Mouse (Mus musculus): ENCODE measurements around the gene Pdcd5. TPM values are rescaled to one million over a fixed set of nuclear protein-coding genes. Genes with fewer than 3 reads are reported as not detected.

Gene Pdcd5
- polyA plus RNA-seq, 1 experiment = 95.7 TPM

DNA sequence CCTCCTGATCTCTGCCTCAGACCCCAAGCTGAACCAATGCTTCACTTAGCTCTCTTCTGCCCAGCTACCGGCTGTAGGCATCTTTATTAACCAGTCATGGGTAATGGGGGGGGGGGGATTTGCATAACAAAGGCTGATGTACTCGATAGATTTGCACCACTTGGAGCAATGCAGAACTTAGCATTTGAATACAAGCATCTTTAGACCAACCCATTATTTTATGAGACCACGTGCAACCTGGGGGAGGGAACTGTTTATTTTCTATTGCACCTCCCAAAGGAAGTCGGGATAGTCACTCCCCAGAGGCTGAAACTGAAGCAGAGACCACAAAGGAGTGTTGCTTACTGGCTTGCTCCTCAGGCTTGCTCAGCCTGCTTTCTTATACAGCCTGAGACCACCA, 29.8 kb downstream of the Pdcd5 start:
- Histone ChIP-seq H3K9me3 (replicated peaks; ENCODE audit: control insufficient read depth, insufficient read depth, low read length, poor library complexity, severe bottlenecking) (no peaks in the 10 kb centered on the region), H3K27me3 (ENCODE audit: control insufficient read depth, insufficient read depth, low read length, poor library complexity, severe bottlenecking) (no peaks in the 10 kb centered on the region), H3K4me1 (ENCODE audit: control insufficient read depth, insufficient read depth, low read length) (peaks cover 6% of the 10 kb centered on the region), H3K27ac (ENCODE audit: insufficient read depth, low read length) (peak overlapping the region; percentile 46), H3K4me3 (ENCODE audit: low read depth, low read length) (no peak overlapping the region), H3K9ac (ENCODE audit: low read depth, poor library complexity, severe bottlenecking) (no peak overlapping the region), H3K36me3 (ENCODE audit: control insufficient read depth, insufficient read depth, low read length, poor library complexity, severe bottlenecking) (0 out of 2 replicates have a peak, but pooled peaks cover 7% of the 10 kb centered on the region)
- TF ChIP-seq EP300 (IDR thresholded peaks at IDR 0.05; ENCODE audit: insufficient read depth, low read depth, low read length) = 0 out of 2 replicates have a peak, but pooled peaks have one; percentile 4
- no peak for TF ChIP-seq POLR2A (IDR thresholded peaks at IDR 0.05; ENCODE audit: insufficient read depth, low read length)

GRCm38 (mm10) chr7:35609245-35609644, 38.1 kb downstream of the Pdcd5 start:
- no peak overlapping the region for H3K4me3 ChIP-seq (ENCODE audit: low read depth, low read length)
- peaks cover 22% of the 10 kb centered on the region for H3K36me3 ChIP-seq (ENCODE audit: control insufficient read depth, insufficient read depth, low read length, poor library complexity, severe bottlenecking)
- no peak for TF ChIP-seq POLR2A (IDR thresholded peaks at IDR 0.05; ENCODE audit: insufficient read depth, low read length)
- TF ChIP-seq CTCF (IDR thresholded peaks at IDR 0.05; ENCODE audit: low read depth, low read length) = no peak
- no peak for TF ChIP-seq EP300 (IDR thresholded peaks at IDR 0.05; ENCODE audit: insufficient read depth, low read depth, low read length)
- H3K9me3 ChIP-seq (replicated peaks; ENCODE audit: control insufficient read depth, insufficient read depth, low read length, poor library complexity, severe bottlenecking) = no peaks in the 10 kb centered on the region
- no peak overlapping the region for H3K27ac ChIP-seq (ENCODE audit: insufficient read depth, low read length)
- H3K9ac ChIP-seq (ENCODE audit: low read depth, poor library complexity, severe bottlenecking) = no peak overlapping the region
- no peaks in the 10 kb centered on the region for H3K27me3 ChIP-seq (ENCODE audit: control insufficient read depth, insufficient read depth, low read length, poor library complexity, severe bottlenecking)
- H3K4me1 ChIP-seq (ENCODE audit: control insufficient read depth, insufficient read depth, low read length) = no peaks in the 10 kb centered on the region

GRCm38 (mm10) chr7:35606816-35607215, 40.5 kb downstream of the Pdcd5 start:
- Histone ChIP-seq H3K4me3 (ENCODE audit: low read depth, low read length) (no peak overlapping the region), H3K36me3 (ENCODE audit: control insufficient read depth, insufficient read depth, low read length, poor library complexity, severe bottlenecking) (peaks cover 36% of the 10 kb centered on the region), H3K4me1 (ENCODE audit: control insufficient read depth, insufficient read depth, low read length) (no peaks in the 10 kb centered on the region), H3K27ac (ENCODE audit: insufficient read depth, low read length) (no peak overlapping the region), H3K9me3 (replicated peaks; ENCODE audit: control insufficient read depth, insufficient read depth, low read length, poor library complexity, severe bottlenecking) (no peaks in the 10 kb centered on the region), H3K9ac (ENCODE audit: low read depth, poor library complexity, severe bottlenecking) (no peak overlapping the region), H3K27me3 (ENCODE audit: control insufficient read depth, insufficient read depth, low read length, poor library complexity, severe bottlenecking) (no peaks in the 10 kb centered on the region)
- no peak for TF ChIP-seq CTCF (IDR thresholded peaks at IDR 0.05; ENCODE audit: low read depth, low read length)
- no peak for TF ChIP-seq EP300 (IDR thresholded peaks at IDR 0.05; ENCODE audit: insufficient read depth, low read depth, low read length)
- TF ChIP-seq POLR2A (IDR thresholded peaks at IDR 0.05; ENCODE audit: insufficient read depth, low read length) = no peak

DNA sequence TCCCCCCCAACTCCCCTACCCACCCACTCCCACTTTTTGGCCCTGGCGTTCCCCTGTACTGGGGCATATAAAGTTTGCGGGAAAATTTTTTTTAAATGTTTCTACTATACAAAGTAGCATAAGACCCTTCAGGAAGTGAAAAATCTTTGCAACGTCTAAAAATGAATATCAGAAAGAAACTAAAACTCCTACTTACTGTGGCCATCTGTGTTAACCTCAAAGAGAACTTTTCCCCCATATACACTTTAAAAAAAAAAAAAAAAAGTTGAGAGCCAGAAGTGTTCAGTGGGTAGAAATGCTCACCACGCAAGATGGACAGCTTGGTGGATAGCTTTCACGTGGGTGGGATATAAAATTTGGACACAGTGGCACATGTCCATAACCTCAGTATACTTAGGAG, 44.6 kb downstream of the Pdcd5 start:
- no peak overlapping the region for H3K27ac ChIP-seq (ENCODE audit: insufficient read depth, low read length)
- TF ChIP-seq EP300 (IDR thresholded peaks at IDR 0.05; ENCODE audit: insufficient read depth, low read depth, low read length) = no peak
- TF ChIP-seq CTCF (IDR thresholded peaks at IDR 0.05; ENCODE audit: low read depth, low read length) = no peak
- TF ChIP-seq POLR2A (IDR thresholded peaks at IDR 0.05; ENCODE audit: insufficient read depth, low read length) = no peak
- H3K27me3 ChIP-seq (ENCODE audit: control insufficient read depth, insufficient read depth, low read length, poor library complexity, severe bottlenecking) = no peaks in the 10 kb centered on the region
- no peaks in the 10 kb centered on the region for H3K9me3 ChIP-seq (replicated peaks; ENCODE audit: control insufficient read depth, insufficient read depth, low read length, poor library complexity, severe bottlenecking)
- H3K4me1 ChIP-seq (ENCODE audit: control insufficient read depth, insufficient read depth, low read length) = no peaks in the 10 kb centered on the region
- H3K4me3 ChIP-seq (ENCODE audit: low read depth, low read length) = no peak overlapping the region
- peaks cover 21% of the 10 kb centered on the region; the same call in 1 of the 2 replicates for H3K36me3 ChIP-seq (ENCODE audit: control insufficient read depth, insufficient read depth, low read length, poor library complexity, severe bottlenecking)
- no peak overlapping the region for H3K9ac ChIP-seq (ENCODE audit: low read depth, poor library complexity, severe bottlenecking)

DNA sequence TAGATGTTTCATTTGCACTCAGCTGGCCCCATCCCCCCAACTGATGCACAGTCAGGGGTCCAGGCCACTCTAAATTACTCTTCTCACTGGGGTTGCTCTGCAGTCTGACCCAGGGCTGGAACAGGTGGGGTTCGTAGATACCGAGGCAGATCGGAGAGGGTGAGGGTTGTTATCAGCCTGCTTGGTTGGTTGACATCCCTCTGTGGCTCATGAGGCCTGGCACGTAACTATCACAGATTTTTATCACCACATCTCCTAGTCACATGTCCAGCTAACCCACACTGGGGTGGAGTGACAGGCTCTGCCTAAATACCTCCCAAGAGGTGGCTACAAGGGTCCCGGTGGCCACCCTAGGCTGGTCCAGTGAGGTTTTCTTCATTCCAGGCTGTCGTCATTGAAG, 46.2 kb downstream of the Pdcd5 start:
- H3K36me3 ChIP-seq (ENCODE audit: control insufficient read depth, insufficient read depth, low read length, poor library complexity, severe bottlenecking) = peaks cover 16% of the 10 kb centered on the region; the same call in 1 of the 2 replicates

GRCm38 (mm10) chr7:35600031-35600430, 47.3 kb downstream of the Pdcd5 start:
- no peaks in the 10 kb centered on the region for H3K4me1 ChIP-seq (ENCODE audit: control insufficient read depth, insufficient read depth, low read length)
- H3K9ac ChIP-seq (ENCODE audit: low read depth, poor library complexity, severe bottlenecking) = no peak overlapping the region
- H3K4me3 ChIP-seq (ENCODE audit: low read depth, low read length) = no peak overlapping the region
- H3K9me3 ChIP-seq (replicated peaks; ENCODE audit: control insufficient read depth, insufficient read depth, low read length, poor library complexity, severe bottlenecking) = no peaks in the 10 kb centered on the region
- no peak overlapping the region for H3K27ac ChIP-seq (ENCODE audit: insufficient read depth, low read length)
- H3K36me3 ChIP-seq (ENCODE audit: control insufficient read depth, insufficient read depth, low read length, poor library complexity, severe bottlenecking) = peaks cover 18% of the 10 kb centered on the region; the same call in 1 of the 2 replicates
- TF ChIP-seq CTCF (IDR thresholded peaks at IDR 0.05; ENCODE audit: low read depth, low read length) = no peak
- TF ChIP-seq POLR2A (IDR thresholded peaks at IDR 0.05; ENCODE audit: insufficient read depth, low read length) = no peak
- TF ChIP-seq EP300 (IDR thresholded peaks at IDR 0.05; ENCODE audit: insufficient read depth, low read depth, low read length) = no peak
- no peaks in the 10 kb centered on the region for H3K27me3 ChIP-seq (ENCODE audit: control insufficient read depth, insufficient read depth, low read length, poor library complexity, severe bottlenecking)

More for the DNA sequence above, 46.2 kb downstream of the Pdcd5 start:
- Histone ChIP-seq H3K4me3 (ENCODE audit: low read depth, low read length) (no peak overlapping the region), H3K27ac (ENCODE audit: insufficient read depth, low read length) (no peak overlapping the region), H3K27me3 (ENCODE audit: control insufficient read depth, insufficient read depth, low read length, poor library complexity, severe bottlenecking) (no peaks in the 10 kb centered on the region), H3K9me3 (replicated peaks; ENCODE audit: control insufficient read depth, insufficient read depth, low read length, poor library complexity, severe bottlenecking) (no peaks in the 10 kb centered on the region), H3K9ac (ENCODE audit: low read depth, poor library complexity, severe bottlenecking) (no peak overlapping the region), H3K4me1 (ENCODE audit: control insufficient read depth, insufficient read depth, low read length) (no peaks in the 10 kb centered on the region)
- TF ChIP-seq CTCF (IDR thresholded peaks at IDR 0.05; ENCODE audit: low read depth, low read length) = no peak
- TF ChIP-seq EP300 (IDR thresholded peaks at IDR 0.05; ENCODE audit: insufficient read depth, low read depth, low read length) = no peak
- no peak for TF ChIP-seq POLR2A (IDR thresholded peaks at IDR 0.05; ENCODE audit: insufficient read depth, low read length)

Measured in ES-Bruce4 (cell line).